Mouse (Mus musculus) liver, adult 2 months (tissue): ENCODE measurements around the gene Dhps. TPM values are rescaled to one million over a fixed set of nuclear protein-coding genes. Genes with fewer than 3 reads are reported as not detected.

ENCODE experiments used
- DNase-seq: peaks from one replicate; pipeline ENCODE4 v3.0.0-alpha.2; 2011; ENCODE audit warnings: low read depth, low spot score; ENCODE audit errors: extremely low read depth
- H3K27ac ChIP-seq: fragments of 200-500 bp; replicated peaks from 2 replicates; pipeline ENCODE4 v1.5.1; 2012; ENCODE audit warnings: low read depth, mild to moderate bottlenecking, control low read depth, inconsistent platforms, low read length; ENCODE audit not compliant: insufficient read depth
- H3K27me3 ChIP-seq: fragments of 200-500 bp; 2 replicates; pipeline ENCODE4 v1.6.1; 2012; ENCODE audit warnings: mild to moderate bottlenecking, moderate library complexity, low read length, inconsistent platforms; ENCODE audit not compliant: control insufficient read depth, insufficient read depth
- H3K36me3 ChIP-seq: fragments of 200-500 bp; 2 replicates; pipeline ENCODE4 v1.6.1; 2012; ENCODE audit warnings: low read length, inconsistent platforms; ENCODE audit not compliant: control insufficient read depth, insufficient read depth
- H3K4me1 ChIP-seq: fragments of 200-500 bp; 2 replicates; pipeline ENCODE4 v1.6.1; 2011; ENCODE audit warnings: low read length; ENCODE audit not compliant: control insufficient read depth, insufficient read depth
- H3K4me3 ChIP-seq: fragments of 200-500 bp; 2 replicates; pipeline ENCODE4 v1.5.1; 2011; ENCODE audit warnings: low read depth, mild to moderate bottlenecking, control low read depth, low read length, moderate library complexity; ENCODE audit not compliant: insufficient read depth
- H3K79me2 ChIP-seq: fragments of 200-500 bp; 2 replicates; pipeline ENCODE4 v1.6.1; 2012; ENCODE audit warnings: inconsistent platforms, mild to moderate bottlenecking, low read length, moderate library complexity; ENCODE audit not compliant: control insufficient read depth, insufficient read depth
- H3K9ac ChIP-seq: fragments of 200-500 bp; 2 replicates; pipeline ENCODE4 v1.6.1; 2012; ENCODE audit warnings: low read depth, mild to moderate bottlenecking, control low read depth, inconsistent platforms, low read length
- CTCF ChIP-seq: fragments of 200-500 bp; IDR thresholded peaks from 2 replicates; pipeline ENCODE4 v1.5.1; 2011; ENCODE audit warnings: low read depth, low read length, control low read depth
- POLR2A ChIP-seq: fragments of 200-500 bp; IDR thresholded peaks from 2 replicates; pipeline ENCODE4 v1.6.1; 2011; ENCODE audit warnings: low read length, control low read depth; ENCODE audit not compliant: insufficient read depth; ENCODE audit errors: extremely low read depth
- WGBS: fragments of 180-500 bp; shearing (Covaris S2); methylation state at CpG from one replicate; pipeline ENCODE4 v1.1.7; 2018; 5-methylcytosine and 5-hydroxymethylcytosine counted together
- polyA plus RNA-seq: library from polyadenylated mRNA; depleted of rRNA; stranded (reverse); fragments of >200 nt; gene quantifications from 2 replicates; pipeline ENCODE4 v1.2.3, GENCODE M21; 2012
- total RNA-seq: library from RNA; depleted of rRNA; stranded (reverse); fragments of >200 nt; gene quantifications from 2 replicates; pipeline ENCODE4 v1.2.3, GENCODE M21; 2014

The Dhps gene
- total and polyA plus RNA-seq, 2 experiments = 14.8 to 20.6 TPM

GRCm38 (mm10) chr8:85083108-85083813 is 11.7 kb downstream of the Dhps start, which contains the start of gene Man2b1:
Man2b1 (plus strand) TSS chr8:85083270.
- H3K36me3 ChIP-seq = peaks cover 20% of the 10 kb centered on the region
- peak within 1 kb of the TSS; percentile 85 for H3K27ac ChIP-seq
- H3K79me2 ChIP-seq = peaks cover 5% of the 10 kb centered on the region; the same call in 1 of the 2 replicates
- peak within 1 kb of the TSS; percentile 90 for H3K9ac ChIP-seq
- TF ChIP-seq CTCF (peak; percentile 9; the same call in 1 of the 2 replicates), POLR2A (peak; percentile 98)
- under 1% methylated on average over 30 of the region's 30 CpGs for WGBS
- peak within 1 kb of the TSS; percentile 95 for H3K4me3 ChIP-seq
- DNase-seq = peak; percentile 92
- H3K27me3 ChIP-seq = no peaks in the 10 kb centered on the region
- peaks cover 25% of the 10 kb centered on the region for H3K4me1 ChIP-seq

DNA sequence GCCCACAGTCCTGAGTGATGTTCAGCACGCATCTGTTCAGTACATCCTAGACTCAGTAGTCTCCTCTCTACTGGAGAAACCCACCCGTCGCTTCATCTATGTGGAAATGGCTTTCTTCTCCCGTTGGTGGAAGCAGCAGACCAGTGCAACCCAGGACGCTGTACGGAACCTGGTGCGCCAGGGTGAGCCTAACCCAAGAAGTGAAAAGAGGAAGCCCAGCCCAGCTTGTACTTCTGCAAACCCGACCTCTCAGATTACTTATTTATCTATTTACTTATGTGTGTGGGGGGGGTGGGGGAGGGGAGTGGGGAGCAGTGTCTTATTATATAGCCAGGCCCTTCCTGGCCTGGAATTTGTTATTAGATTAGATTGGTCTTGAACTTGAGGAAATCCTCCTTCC is 13.1 kb downstream of the Dhps start:
- Histone ChIP-seq H3K9ac (no peak overlapping the region; the same call in 1 of the 2 replicates), H3K79me2 (peaks cover 5% of the 10 kb centered on the region; the same call in 1 of the 2 replicates), H3K27ac (no peak overlapping the region), H3K4me3 (no peak overlapping the region), H3K36me3 (peaks cover 23% of the 10 kb centered on the region), H3K4me1 (peaks cover 19% of the 10 kb centered on the region), H3K27me3 (no peaks in the 10 kb centered on the region)
- TF ChIP-seq CTCF = no peak
- no peak for TF ChIP-seq POLR2A
- 65% methylated on average over 8 of the region's 8 CpGs for WGBS
- no peak for DNase-seq

GRCm38 (mm10) chr8:85086238-85086637 is 14.7 kb downstream of the Dhps start:
- H3K9ac ChIP-seq = no peak overlapping the region
- no peaks in the 10 kb centered on the region for H3K27me3 ChIP-seq
- TF ChIP-seq CTCF = no peak
- H3K4me3 ChIP-seq = no peak overlapping the region
- H3K79me2 ChIP-seq = peaks cover 5% of the 10 kb centered on the region; the same call in 1 of the 2 replicates
- WGBS = 92% methylated on average over 3 of the region's 3 CpGs
- H3K36me3 ChIP-seq = peaks cover 23% of the 10 kb centered on the region
- DNase-seq = no peak
- no peak overlapping the region for H3K27ac ChIP-seq
- peaks cover 17% of the 10 kb centered on the region for H3K4me1 ChIP-seq

DNA sequence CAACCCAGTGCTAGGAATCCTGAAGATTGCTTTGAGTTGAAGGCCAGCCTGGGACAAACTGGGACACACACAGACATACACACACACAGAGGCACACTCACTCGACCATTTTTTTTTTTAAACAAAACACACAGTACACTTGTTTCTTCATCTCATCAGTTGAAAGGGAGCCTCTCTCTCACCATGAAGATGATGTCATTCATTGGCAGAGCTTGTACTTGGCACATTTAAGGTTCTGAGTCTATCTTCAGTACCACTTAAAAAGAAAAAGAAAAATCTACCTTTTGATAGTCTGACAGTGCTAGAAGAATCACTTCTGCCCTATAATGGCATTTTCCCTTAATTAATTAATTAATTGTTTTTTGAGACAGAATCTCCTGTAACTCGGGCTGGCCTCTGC is 17.2 kb downstream of the Dhps start:
- Histone ChIP-seq H3K27ac (no peak overlapping the region), H3K9ac (no peak overlapping the region), H3K4me1 (peaks cover 7% of the 10 kb centered on the region), H3K4me3 (no peak overlapping the region), H3K27me3 (no peaks in the 10 kb centered on the region), H3K36me3 (peaks cover 31% of the 10 kb centered on the region), H3K79me2 (peaks cover 5% of the 10 kb centered on the region; the same call in 1 of the 2 replicates)
- TF ChIP-seq CTCF (no peak), POLR2A (no peak)
- no peak for DNase-seq
- 29% methylated on average over 2 of the region's 2 CpGs for WGBS

DNA sequence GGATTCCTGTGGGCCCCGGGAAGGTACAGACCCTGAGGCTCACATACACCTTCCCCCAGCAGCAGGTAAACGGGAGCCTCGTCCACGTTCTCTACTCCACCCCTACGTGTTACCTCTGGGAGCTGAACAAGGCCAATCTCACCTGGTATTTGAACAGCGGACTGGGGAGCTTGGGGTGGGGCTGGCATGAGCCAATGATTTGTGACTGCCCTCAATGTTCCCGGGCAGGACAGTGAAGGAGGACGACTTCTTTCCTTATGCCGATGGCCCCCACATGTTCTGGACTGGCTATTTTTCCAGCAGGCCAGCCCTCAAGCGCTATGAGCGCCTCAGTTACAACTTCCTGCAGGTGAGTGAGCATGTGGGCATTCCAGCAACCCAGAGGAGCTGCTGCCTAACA is 19.3 kb downstream of the Dhps start:
- Histone ChIP-seq H3K79me2 (no peaks in the 10 kb centered on the region), H3K36me3 (peaks cover 30% of the 10 kb centered on the region), H3K4me3 (no peak overlapping the region), H3K9ac (no peak overlapping the region), H3K27me3 (no peaks in the 10 kb centered on the region), H3K4me1 (no peaks in the 10 kb centered on the region), H3K27ac (no peak overlapping the region)
- 92% methylated on average over 11 of the region's 11 CpGs for WGBS
- TF ChIP-seq CTCF (no peak), POLR2A (no peak)
- no peak for DNase-seq

- no peaks in the 10 kb centered on the region for H3K27me3 ChIP-seq
- H3K9ac ChIP-seq = no peak overlapping the region
- H3K4me3 ChIP-seq = no peak overlapping the region
- H3K36me3 ChIP-seq = peaks cover 31% of the 10 kb centered on the region
- H3K4me1 ChIP-seq = no peaks in the 10 kb centered on the region
- DNase-seq = no peak
- H3K79me2 ChIP-seq = no peaks in the 10 kb centered on the region
- no peak overlapping the region for H3K27ac ChIP-seq
- WGBS = 80% methylated on average over 21 of the region's 21 CpGs
- TF ChIP-seq POLR2A (no peak), CTCF (no peak)
Measured at GRCm38 (mm10) chr8:85091526-85092090, 20.1 kb downstream of the Dhps start.
